Mouse (Mus musculus) T-helper 17 cell (primary cell): ENCODE data around the gene Slc26a5.

Source experiments
- in situ Hi-C, 2 experiments: fragments of 300-600 bp; cut with MboI, MseI; formaldehyde crosslinking; loops; 1 replicate in 1 of 2; 2 replicates in 1 of 2; pipeline ENCODE4 v1.15.1; 2025; ENCODE audit warnings: high pct_unique_total_duplicates in 2 of 2

Slc26a5 gene

DNA sequence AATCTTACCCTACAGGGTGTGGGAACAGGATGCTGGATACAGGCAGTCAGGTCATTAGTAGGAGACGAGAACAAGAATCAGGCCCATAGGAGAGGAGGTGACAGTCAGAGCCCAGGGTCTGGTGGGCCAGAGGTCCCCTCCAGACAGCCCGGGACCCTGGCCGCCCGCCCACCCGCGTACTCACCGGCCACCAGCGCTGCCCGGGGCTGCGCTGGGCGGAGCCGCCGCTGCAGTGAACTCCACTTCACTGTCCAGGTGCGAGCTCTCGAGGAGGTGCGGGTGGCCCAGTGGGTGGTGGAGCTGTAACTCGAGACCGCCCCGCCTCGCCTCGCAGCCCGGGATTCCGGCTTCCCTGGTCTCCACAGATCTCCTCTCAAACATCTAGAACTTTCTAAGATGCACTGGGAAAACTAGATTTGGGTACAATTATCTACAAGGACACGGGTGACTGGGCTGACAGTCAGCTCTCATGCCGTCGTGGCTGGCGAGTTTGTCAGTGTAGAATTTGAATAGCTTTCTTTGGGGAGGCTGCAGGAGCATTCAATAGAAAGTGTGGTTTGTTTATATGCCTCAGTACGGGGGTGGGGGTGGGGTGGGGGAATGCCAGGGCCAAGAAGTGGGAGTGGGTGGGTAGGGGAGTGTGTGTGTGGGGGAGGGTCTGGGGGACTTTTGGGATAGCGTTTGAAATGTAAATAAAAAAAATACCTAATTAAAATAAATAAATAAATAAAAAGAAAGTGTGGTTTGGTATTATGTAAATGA lies at the start of gene Slc26a5:
Slc26a5 (minus strand) TSS at position 259 of the 762 bp plus-strand sequence.
- in situ Hi-C loops, result no loop called here

GRCm38 (mm10) chr5:21914776-21915175 lies 49.4 kb upstream of the Slc26a5 start:
- in situ Hi-C loops, result no loop called here

GRCm38 (mm10) chr5:21912835-21913530 lies 47.6 kb upstream of the Slc26a5 start:
- in situ Hi-C loops, result no loop called here

GRCm38 (mm10) chr5:21910726-21911125 lies 45.3 kb upstream of the Slc26a5 start:
- in situ Hi-C loops, result no loop called here

DNA sequence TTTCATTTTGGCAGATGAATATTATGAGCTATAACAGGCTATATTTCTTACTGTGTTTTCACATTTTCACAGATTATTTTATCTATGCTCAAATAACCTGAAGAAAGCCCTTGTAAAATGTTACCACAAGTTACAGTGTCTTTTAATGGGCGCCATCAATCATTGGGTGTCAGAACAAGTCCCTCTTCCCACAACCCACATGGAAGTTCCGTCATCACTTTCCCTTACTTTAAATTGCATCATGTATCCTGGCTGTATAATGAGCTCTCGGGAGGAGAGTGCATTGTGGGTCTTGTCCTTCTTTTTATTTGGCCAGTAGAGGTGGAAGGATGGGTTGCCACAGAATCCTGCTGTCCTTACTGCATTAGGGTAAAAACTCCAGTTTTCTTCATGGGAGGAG lies 44.3 kb upstream of the Slc26a5 start:
- in situ Hi-C loops, result no loop called here

GRCm38 (mm10) chr5:21901411-21901810 lies 36.0 kb upstream of the Slc26a5 start:
- in situ Hi-C loops, result no loop called here

GRCm38 (mm10) chr5:21900891-21901290 lies 35.5 kb upstream of the Slc26a5 start:
- in situ Hi-C loops, result no loop called here

DNA sequence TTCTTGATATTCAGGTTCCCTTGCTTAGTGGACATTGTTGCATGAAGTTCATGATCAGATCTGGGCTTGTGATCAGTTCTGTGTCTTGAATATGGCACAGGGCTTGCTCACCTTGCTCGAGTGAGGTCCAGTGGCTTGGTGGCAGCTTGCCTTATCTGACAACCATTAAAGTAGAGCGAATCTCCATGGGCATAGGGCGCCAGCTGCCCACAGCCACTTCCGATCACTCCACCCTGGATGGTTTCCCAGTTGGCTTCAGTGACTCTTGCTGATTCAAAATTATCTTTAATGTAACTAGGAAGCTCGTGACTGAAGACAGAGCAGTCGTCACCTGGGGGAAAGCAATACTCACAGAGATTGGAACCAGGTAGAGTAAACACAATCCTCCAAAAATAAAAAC lies 33.5 kb upstream of the Slc26a5 start:
- in situ Hi-C loops, result no loop called here

- in situ Hi-C loops, result no loop called here
These were observed 31.2 kb upstream of the Slc26a5 start for GRCm38 (mm10) chr5:21896586-21896985.

GRCm38 (mm10) chr5:21894168-21894567 lies 28.8 kb upstream of the Slc26a5 start:
- in situ Hi-C loops, result no loop called here

DNA sequence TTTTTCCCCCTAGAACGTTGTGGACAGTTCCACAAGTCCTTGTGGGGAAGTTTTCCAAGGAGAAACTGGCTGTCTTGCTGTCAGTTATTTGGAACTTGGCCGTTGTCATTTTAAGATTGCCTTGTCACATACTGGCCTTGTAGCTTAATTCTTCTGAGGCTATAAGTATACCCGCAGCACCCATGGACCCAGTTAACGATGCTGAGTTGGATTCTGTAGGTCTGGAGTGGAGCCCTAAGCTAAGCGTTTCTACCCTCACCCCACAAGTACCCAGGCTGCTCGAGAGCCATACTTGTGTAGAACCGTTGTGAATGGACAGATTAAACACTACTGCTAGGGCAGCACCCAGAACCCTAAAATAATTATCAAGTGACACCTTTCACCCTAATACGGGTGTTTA lies 1.3 kb upstream of the Slc26a5 start:
- in situ Hi-C loops, result no loop called here

GRCm38 (mm10) chr5:21866311-21866712 lies 908 bp upstream of the Slc26a5 start:
- in situ Hi-C loops, result no loop called here

- in situ Hi-C loops, result no loop called here
These were observed 6.8 kb downstream of the Slc26a5 start for GRCm38 (mm10) chr5:21858653-21859052.

GRCm38 (mm10) chr5:21851679-21852340 lies 13.6 kb downstream of the Slc26a5 start:
- in situ Hi-C loops, result no loop called here

GRCm38 (mm10) chr5:21847438-21847837 lies 18.0 kb downstream of the Slc26a5 start:
- in situ Hi-C loops, result no loop called here

GRCm38 (mm10) chr5:21846616-21847290 lies 18.7 kb downstream of the Slc26a5 start:
- in situ Hi-C loops, result no loop called here

DNA sequence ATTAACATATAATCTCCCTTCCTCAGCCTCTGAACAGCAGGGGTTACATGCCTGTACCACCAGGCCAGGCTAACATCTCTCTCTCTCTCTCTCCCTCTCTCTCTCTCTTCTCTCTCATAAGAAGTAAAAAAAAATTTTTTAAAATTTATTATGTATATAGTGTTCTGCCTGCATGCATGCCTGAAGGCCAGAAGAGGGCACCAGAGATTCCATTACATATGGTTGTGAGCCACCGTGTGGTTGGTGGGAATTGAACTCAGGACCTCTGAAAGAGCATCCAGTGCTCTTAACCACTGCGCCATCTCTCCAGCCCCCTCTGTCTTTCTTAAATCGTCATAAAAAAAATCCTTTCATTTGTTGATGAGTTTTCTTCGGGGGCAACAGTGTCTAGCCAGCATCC lies 20.7 kb downstream of the Slc26a5 start:
- in situ Hi-C loops, result no loop called here

DNA sequence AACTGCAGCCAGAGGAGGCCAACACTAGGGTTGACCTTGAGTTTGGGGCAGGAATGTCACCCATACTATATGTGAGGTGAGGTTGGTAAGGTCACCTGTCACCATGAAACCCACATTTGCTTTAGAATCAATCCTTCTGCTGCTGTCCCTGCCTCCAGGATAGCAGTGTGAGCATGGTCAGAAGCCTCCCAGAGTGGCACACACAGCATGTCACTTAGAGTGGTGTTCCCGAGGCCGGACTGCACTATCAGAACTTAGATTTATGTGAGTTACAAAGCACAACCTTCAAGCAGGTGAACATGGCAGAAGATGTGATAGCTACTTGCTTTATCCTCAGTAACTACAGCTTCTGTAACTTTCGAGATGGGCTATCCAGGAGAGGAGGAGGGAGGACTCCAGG lies 33.6 kb downstream of the Slc26a5 start:
- in situ Hi-C loops, result no loop called here

DNA sequence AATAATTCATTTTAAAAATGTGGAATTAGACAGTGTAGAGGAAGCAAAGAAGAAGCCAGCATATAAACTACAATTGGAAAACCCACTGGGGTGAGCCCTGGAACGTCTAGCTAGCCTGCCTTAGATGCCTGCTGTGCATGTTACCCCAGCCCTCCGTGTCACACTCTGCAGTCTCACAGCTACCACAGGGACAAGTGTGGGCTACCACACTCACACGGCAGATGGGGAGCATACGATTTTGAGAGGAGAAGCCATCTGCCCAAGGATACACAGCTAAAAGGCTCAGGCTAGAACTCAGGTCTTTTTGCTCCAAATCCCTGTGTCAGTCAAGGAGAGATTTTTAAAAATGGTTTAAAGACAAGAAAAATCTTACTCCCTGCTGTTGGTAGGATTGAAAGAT lies 36.5 kb downstream of the Slc26a5 start:
- in situ Hi-C loops, result no loop called here

GRCm38 (mm10) chr5:21827643-21828042 lies 37.8 kb downstream of the Slc26a5 start:
- in situ Hi-C loops, result no loop called here

GRCm38 (mm10) chr5:21826370-21826769 lies 39.0 kb downstream of the Slc26a5 start:
- in situ Hi-C loops, result no loop called here

DNA sequence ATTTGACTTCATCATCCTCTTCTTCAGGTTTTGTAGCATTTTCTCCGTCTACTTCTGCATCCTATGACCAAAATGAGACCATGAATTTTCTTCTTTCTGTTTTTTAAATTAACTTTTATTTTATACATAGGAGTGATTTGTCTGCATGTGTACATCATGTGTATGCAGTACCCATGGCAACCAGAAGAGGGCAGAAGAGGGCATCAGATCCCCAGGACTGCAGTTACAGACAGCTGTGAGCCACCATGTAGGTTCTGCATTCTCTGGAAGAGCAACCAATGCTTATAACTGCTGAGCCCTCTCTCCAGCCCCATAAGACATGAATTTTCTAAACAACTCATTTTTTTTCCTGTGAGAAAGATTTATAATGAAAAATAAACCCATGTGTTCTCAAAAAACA lies 51.4 kb downstream of the Slc26a5 start:
- in situ Hi-C loops, result loop anchor here in 1 of 2 experiments (10.0 kb wide), 1 partner anchor 681 kb away; no protein-coding TSS in a partner anchor
